Mouse (Mus musculus) G1E (cell line): ENCODE results near the gene Kcnb1. TPM values are rescaled to one million over a fixed set of nuclear protein-coding genes. Genes with fewer than 3 reads are reported as not detected.

ENCODE experiments used
- ATAC-seq: 2 replicates; pipeline ENCODE4 v1.8.0; 2016; ENCODE audit warnings: mild to moderate bottlenecking; ENCODE audit not compliant: insufficient number of reproducible peaks, poor library complexity, low FRiP score, severe bottlenecking; ENCODE audit errors: extremely low read depth
- DNase-seq: peaks from one replicate; pipeline ENCODE4 v3.0.0; 2012; ENCODE audit warnings: low spot score
- H3K27me3 ChIP-seq: 2 replicates; pipeline ENCODE4 v1.6.1; 2012; ENCODE audit warnings: mild to moderate bottlenecking, low read length, inconsistent platforms; ENCODE audit not compliant: insufficient read depth
- H3K36me3 ChIP-seq: replicated peaks from 2 replicates; pipeline ENCODE3; 2012; ENCODE audit warnings: mild to moderate bottlenecking, inconsistent platforms
- H3K4me1 ChIP-seq: 2 replicates; pipeline ENCODE4 v1.6.1; 2012; ENCODE audit warnings: low read depth, low read length, inconsistent platforms, mixed read lengths; ENCODE audit not compliant: insufficient read depth
- H3K4me3 ChIP-seq: 2 replicates; pipeline ENCODE4 v1.5.1; 2012; ENCODE audit warnings: low read depth, mild to moderate bottlenecking, inconsistent platforms, low read length, moderate library complexity, mixed read lengths
- H3K9me3 ChIP-seq: replicated peaks from 2 replicates; pipeline ENCODE4 v1.6.1; 2012; ENCODE audit warnings: inconsistent platforms
- CTCF ChIP-seq: IDR thresholded peaks from 2 replicates; pipeline ENCODE4 v1.5.1; 2012; ENCODE audit warnings: low read depth, low read length, inconsistent platforms, mixed read lengths
- GATA1 ChIP-seq: IDR thresholded peaks from 2 replicates; pipeline ENCODE4 v1.6.1; 2012; ENCODE audit warnings: borderline replicate concordance, low read length, inconsistent platforms, mixed read lengths
- GATA2 ChIP-seq: IDR thresholded peaks from 2 replicates; pipeline ENCODE4 v1.6.1; 2012; ENCODE audit warnings: low read depth, low read length, inconsistent platforms, borderline replicate concordance
- POLR2AphosphoS5 ChIP-seq: IDR thresholded peaks from 2 replicates; pipeline ENCODE4 v1.6.1; 2012; ENCODE audit warnings: low read depth, low read length, inconsistent platforms; ENCODE audit not compliant: insufficient replicate concordance
- TAL1 ChIP-seq: conservative IDR thresholded peaks from 2 replicates; pipeline ENCODE4 v1.6.1; 2012; ENCODE audit warnings: low read depth, low read length, inconsistent platforms, mixed read lengths
- polyA plus RNA-seq: library from polyadenylated mRNA; stranded (reverse); fragments of >175 nt; gene quantifications from 2 replicates; pipeline ENCODE4 v1.2.3, GENCODE M21; 2012
- total RNA-seq, 2 experiments: library from RNA; stranded (forward) in 1 of 2; stranded (reverse) in 1 of 2; fragments of 200-1000 nt in 1 of 2; fragments of >200 nt in 1 of 2; fragmentation: Nextera tagmentation in 1 of 2; gene quantifications; 2 replicates each; pipeline ENCODE4 v1.2.3; 2014 to 2017

Gene Kcnb1
- total and polyA plus RNA-seq, 3 experiments = 0.22 TPM; not detected in 2

GRCm38 (mm10) chr2:167093171-167093900, 96.6 kb downstream of the Kcnb1 start:
- ATAC-seq (no peak), DNase-seq (no peak)
- H3K9me3 ChIP-seq = no peaks in the 10 kb centered on the region
- H3K36me3 ChIP-seq = no peaks in the 10 kb centered on the region
- TF ChIP-seq GATA1 (no peak), TAL1 (no peak), CTCF (no peak), GATA2 (no peak), POLR2AphosphoS5 (no peak)
- peaks cover 4% of the 10 kb centered on the region; the same call in 1 of the 2 replicates for H3K27me3 ChIP-seq
- no peaks in the 10 kb centered on the region for H3K4me1 ChIP-seq
- H3K4me3 ChIP-seq = no peak overlapping the region

GRCm38 (mm10) chr2:167090271-167090670, 99.7 kb downstream of the Kcnb1 start:
- no peak for DNase-seq
- no peak for ATAC-seq
- Histone ChIP-seq H3K36me3 (no peaks in the 10 kb centered on the region), H3K4me1 (no peaks in the 10 kb centered on the region), H3K9me3 (no peaks in the 10 kb centered on the region), H3K27me3 (peaks cover 11% of the 10 kb centered on the region), H3K4me3 (no peak overlapping the region)
- TF ChIP-seq GATA1 (no peak), GATA2 (no peak), TAL1 (no peak), POLR2AphosphoS5 (no peak), CTCF (no peak)

DNA sequence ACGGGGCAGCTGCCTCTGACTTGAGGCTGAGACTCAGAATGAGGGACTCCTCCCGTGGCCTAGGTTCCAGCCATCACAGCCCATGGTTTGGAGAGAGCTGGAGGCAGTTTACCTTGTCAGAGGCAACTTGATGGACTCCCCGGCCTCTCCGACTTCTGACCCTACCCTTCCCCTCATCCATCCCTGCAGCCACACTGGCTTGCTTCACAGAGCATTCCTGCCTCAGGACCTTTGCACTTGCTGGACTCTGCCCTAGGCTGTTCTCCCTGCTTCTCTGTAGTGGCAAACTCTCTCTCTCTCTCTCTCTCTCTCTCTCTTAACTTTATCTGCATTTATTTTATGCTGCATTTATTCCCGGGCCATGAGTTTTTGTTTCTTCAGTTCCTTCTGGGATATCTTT, 103.1 kb downstream of the Kcnb1 start:
- Histone ChIP-seq H3K27me3 (peaks cover 10% of the 10 kb centered on the region; the same call in 1 of the 2 replicates), H3K4me1 (no peaks in the 10 kb centered on the region), H3K9me3 (no peaks in the 10 kb centered on the region), H3K4me3 (no peak overlapping the region), H3K36me3 (no peaks in the 10 kb centered on the region)
- TF ChIP-seq TAL1 (no peak), CTCF (no peak), POLR2AphosphoS5 (no peak), GATA1 (no peak), GATA2 (no peak)
- DNase-seq (no peak), ATAC-seq (no peak)

DNA sequence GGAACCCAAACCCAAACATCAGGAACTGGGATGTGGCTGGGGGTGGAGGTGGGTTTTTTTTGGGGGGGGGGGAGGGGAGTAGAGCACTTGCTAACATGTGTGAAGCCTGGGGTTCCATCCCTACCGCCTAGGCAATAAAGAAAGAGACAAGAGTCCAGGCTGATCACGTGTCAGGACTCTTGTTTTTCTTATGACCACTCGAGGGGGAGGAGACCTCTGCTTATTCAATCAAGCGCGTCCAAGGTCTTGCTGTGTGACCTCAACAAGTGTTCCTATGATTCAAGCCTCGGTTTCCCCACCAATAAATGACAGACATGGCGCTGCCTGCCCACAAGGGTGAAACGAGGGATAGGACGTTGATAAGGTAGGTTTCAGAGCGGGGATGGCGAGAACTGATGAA, 103.9 kb downstream of the Kcnb1 start:
- no peak overlapping the region for H3K4me3 ChIP-seq
- peaks cover 17% of the 10 kb centered on the region; the same call in 1 of the 2 replicates for H3K27me3 ChIP-seq
- DNase-seq = no peak
- TF ChIP-seq TAL1 (no peak), CTCF (no peak), GATA2 (no peak), POLR2AphosphoS5 (no peak), GATA1 (no peak)
- no peaks in the 10 kb centered on the region for H3K36me3 ChIP-seq
- no peaks in the 10 kb centered on the region for H3K9me3 ChIP-seq
- H3K4me1 ChIP-seq = peaks cover 5% of the 10 kb centered on the region; the same call in 1 of the 2 replicates
- no peak for ATAC-seq

GRCm38 (mm10) chr2:167081639-167082038, 108.3 kb downstream of the Kcnb1 start:
- Histone ChIP-seq H3K36me3 (no peaks in the 10 kb centered on the region), H3K4me1 (peaks cover 8% of the 10 kb centered on the region; the same call in 1 of the 2 replicates), H3K27me3 (peaks cover 36% of the 10 kb centered on the region; the same call in 1 of the 2 replicates), H3K9me3 (no peaks in the 10 kb centered on the region), H3K4me3 (no peak overlapping the region)
- ATAC-seq (no peak), DNase-seq (no peak)
- TF ChIP-seq POLR2AphosphoS5 (no peak), GATA1 (no peak), TAL1 (no peak), CTCF (no peak), GATA2 (no peak)

DNA sequence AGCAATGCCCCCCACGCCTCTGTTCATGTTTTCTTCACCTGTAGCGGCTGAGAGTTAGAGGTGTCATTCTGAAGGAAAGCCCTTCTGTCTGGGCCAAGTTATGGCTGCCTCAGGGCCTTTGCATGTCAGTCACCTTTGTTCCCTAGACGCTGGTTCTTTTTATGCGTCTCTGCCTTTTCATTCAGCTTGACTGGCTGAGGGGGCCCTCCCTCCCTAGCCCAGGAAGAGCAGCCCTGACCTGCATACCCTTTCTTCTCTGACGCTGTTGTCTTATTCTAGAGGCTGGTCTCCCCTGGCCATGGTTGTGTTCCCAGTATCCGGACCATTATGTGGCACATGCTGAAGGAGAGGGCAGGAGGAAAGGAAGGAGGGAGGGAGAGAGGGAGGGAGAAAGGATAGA, 108.8 kb downstream of the Kcnb1 start:
- DNase-seq (no peak), ATAC-seq (no peak)
- TF ChIP-seq GATA2 = no peak
- TF ChIP-seq CTCF = no peak
- TF ChIP-seq TAL1 = no peak
- TF ChIP-seq POLR2AphosphoS5 = no peak
- no peak for TF ChIP-seq GATA1
- Histone ChIP-seq H3K9me3 (no peaks in the 10 kb centered on the region), H3K27me3 (peaks cover 32% of the 10 kb centered on the region; the same call in 1 of the 2 replicates), H3K4me1 (peaks cover 8% of the 10 kb centered on the region; the same call in 1 of the 2 replicates), H3K36me3 (no peaks in the 10 kb centered on the region), H3K4me3 (no peak overlapping the region)
